Mouse (Mus musculus): ENCODE data around the gene Sfrp5. TPM values are rescaled to one million over a fixed set of nuclear protein-coding genes. Genes with fewer than 3 reads are reported as not detected.

The Sfrp5 gene
- total RNA-seq (2023): not detected

DNA sequence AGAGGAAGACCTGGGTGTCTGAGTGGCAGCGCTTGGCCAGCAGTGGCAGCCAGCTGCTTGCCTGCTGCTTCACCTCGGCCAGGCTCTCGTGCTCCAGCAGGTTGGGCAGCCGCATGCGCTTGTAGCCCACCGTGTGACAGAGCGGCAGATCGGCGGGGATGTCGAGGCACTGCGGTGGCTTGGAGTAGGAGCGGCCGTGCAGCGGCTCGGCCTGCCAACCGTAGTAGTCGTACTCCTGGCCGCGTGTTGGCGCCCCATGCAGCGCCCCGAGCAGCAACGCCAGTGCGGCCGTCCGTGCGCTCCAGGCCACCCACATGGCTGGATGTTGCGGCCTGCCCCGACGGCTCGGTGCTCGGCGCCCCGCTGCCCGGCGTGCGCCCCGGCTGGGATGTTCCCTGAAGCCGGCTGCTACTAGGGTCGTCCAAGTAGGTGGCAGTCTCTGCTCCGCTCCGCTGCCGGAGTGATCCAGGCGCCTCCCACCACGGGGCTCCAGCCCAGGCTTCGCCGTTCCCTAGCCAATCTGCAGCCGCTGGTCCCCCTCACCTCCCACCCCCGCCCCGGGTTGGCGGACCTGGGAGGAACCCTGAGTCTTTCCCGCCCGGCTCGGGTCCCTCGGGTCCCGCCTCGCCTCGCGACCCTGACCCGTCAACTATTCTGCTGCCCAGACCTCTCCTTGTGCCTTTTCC is at the start of gene Sfrp5:
Gene Sfrp5 (minus strand): TSS at position 557 of the 686 bp plus-strand sequence.

DNA sequence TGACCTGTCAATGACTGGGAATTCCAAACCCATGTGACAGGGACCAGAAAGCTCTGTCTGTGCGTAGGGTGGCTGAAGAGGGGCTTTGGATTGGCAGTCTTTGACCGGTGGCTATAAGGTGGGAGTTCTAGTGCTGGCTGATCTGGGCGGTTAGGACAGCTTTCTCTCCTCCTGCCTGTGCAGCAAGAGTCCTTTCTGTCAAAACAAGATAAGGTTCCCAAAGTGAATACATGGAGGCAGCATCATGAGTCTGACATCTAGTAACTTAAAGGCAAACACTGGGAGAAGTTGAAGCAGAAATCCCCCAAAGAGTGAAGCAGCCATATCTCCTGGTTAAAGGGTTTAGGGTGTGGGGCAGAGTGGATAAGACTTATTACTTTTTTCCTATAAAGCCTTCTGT is 45.5 kb upstream of the Sfrp5 start, which contains the start of gene Golga7b:
Gene Golga7b (plus strand): TSS at position 56 of the 400 bp plus-strand sequence.

GRCm38 (mm10) chr19:42163764-42164163 is 38.3 kb downstream of the Sfrp5 start, which contains the start of gene Zfyve27:
TSS of gene Zfyve27 (plus strand) at chr19:42163951.

Other genes starting within 250 kb of the Sfrp5 start
- gene Mms19, start 221.1 kb downstream of the Sfrp5 start, total RNA-seq (2023): 135 TPM
- gene Ubtd1, start 220.5 kb downstream of the Sfrp5 start, total RNA-seq (2023): 7.4 TPM
- gene Ankrd2, start 166.3 kb downstream of the Sfrp5 start, total RNA-seq (2023): not detected
- gene Hoga1, start 156.6 kb downstream of the Sfrp5 start, total RNA-seq (2023): not detected
- gene 4933411K16Rik, start 150.0 kb downstream of the Sfrp5 start, total RNA-seq (2023): not detected
- 0.41 TPM for gene Morn4, start 115.9 kb downstream of the Sfrp5 start, total RNA-seq (2023)
- gene Pi4k2a, start 111.8 kb downstream of the Sfrp5 start, total RNA-seq (2023): 51.7 TPM
- gene Avpi1, start 73.2 kb downstream of the Sfrp5 start, total RNA-seq (2023): 7.4 TPM
- gene Marveld1, start 54.9 kb downstream of the Sfrp5 start, total RNA-seq (2023): 10.8 TPM
- 68.8 TPM for gene Zfyve27, start 38.3 kb downstream of the Sfrp5 start, total RNA-seq (2023)
- gene Golga7b, start 45.3 kb upstream of the Sfrp5 start, total RNA-seq (2023): not detected
- not detected for gene Crtac1, start 229.5 kb upstream of the Sfrp5 start, total RNA-seq (2023)

Measured in CD4-positive naive resting alpha-beta T cell, adult 57 days (primary cell).